Mouse (Mus musculus): ENCODE measurements around the gene Hdac4.
A peak's percentile ranks its signal among the peaks of the same experiment; 100 is the strongest.

Gene Hdac4

DNA sequence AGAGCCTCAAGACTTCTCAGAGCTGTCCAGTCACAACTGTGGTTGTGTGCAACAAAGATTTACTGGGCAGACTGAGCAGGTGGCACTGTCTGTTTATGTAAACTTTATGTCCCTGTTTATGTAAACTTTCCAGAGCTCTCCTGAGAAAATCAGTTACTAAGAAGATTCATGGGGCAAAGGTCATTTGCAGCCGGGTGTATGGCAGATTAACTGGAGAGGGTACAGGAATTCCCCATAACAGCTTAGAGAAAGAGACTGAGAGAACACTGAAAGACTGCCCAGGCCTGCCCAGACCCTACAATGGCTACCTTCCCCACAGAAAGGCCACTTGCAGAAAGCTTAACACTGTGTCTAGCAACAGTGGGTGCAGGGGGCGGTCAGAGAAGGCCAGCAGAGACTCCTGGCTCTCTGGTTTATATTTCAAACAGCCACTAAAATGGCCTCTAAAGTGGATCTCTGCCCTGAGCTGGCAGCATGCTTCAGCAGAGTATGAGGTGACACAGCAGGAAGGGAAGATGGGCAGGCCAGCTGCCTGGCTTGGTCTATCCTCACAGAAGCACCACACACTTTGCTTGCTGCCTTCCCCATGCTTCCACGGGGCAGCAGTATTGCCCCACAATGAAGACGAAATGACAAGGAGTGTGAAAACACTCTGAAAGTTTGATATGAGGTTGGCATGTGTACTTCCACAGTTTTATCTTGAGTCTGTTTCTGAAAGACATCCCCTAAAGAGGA, 179.4 kb downstream of the Hdac4 start:
- no peak for DNase-seq

DNA sequence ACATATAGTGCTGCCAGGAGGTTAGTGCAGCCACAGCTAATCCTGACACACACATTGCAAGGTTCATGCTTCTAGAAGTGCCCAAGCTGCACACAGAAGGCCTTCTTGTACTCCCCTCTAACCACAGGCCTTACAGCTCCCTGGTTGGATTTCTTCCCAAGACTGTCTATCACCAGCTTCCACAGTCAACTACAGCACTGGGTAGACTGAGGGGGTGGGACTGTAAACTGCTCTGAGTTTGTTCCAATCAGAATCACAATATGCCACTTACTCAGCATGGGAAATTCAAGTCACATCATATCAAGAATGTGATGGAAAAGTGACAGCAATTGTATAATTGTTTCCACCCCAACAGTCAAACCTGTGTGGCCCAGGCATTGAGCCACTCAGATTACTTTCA, 180.2 kb downstream of the Hdac4 start:
- DNase-seq, result no peak

DNA sequence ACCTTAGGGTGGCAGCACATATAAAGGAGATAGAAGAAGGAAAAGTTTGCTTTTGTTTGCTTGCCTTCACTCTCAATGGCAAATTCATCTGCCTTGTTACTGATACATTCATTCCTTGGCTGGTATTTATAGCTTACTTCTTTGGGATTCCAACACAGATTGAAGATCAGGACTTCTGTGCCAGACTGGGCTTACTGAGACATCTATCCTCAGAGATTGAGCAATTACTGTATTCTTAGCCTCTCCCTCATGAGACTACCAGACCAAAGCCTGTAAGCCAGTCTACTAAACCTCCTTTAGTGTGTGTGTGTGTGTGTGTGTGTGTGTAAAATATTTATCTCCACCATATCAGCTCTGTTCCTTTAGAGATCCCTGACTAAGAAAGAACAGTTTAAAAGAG, 181.0 kb downstream of the Hdac4 start:
- no peak for DNase-seq

DNA sequence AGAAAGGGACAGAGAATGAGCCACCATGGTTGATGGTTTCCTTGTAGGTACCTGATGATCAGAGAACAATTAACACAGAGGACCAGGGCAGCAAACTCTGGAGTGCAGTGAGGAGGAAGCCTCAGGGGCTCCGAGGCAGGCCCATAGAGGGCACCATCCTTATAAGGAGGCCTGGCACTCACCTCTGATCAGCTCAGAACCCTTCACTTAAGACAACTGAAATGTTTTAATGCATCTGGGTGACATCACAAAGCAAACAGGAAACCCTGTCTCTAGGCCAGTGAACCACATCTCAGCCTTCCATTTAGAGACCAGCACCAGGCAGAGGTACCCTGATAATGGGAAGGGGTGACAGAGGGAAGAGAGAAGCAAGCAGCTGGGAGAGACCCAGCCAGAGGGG, 188.8 kb downstream of the Hdac4 start:
- no peak for DNase-seq

DNA sequence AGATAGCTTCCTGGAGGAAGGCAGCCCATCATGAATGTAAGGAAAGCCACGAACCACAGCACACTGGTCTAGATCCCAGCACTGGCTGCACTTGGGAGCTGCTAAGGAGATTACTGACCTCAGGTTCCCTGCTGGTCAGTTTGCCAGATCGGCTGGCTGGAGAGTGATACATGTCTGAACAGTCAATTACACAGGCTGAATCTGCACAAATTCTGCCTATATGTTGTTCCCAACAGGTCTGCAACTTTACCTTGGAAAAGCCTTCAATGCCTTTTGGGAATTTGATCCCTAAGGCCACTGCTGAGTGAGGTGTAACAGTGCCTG, 189.9 kb downstream of the Hdac4 start:
- DNase-seq, result no peak

DNA sequence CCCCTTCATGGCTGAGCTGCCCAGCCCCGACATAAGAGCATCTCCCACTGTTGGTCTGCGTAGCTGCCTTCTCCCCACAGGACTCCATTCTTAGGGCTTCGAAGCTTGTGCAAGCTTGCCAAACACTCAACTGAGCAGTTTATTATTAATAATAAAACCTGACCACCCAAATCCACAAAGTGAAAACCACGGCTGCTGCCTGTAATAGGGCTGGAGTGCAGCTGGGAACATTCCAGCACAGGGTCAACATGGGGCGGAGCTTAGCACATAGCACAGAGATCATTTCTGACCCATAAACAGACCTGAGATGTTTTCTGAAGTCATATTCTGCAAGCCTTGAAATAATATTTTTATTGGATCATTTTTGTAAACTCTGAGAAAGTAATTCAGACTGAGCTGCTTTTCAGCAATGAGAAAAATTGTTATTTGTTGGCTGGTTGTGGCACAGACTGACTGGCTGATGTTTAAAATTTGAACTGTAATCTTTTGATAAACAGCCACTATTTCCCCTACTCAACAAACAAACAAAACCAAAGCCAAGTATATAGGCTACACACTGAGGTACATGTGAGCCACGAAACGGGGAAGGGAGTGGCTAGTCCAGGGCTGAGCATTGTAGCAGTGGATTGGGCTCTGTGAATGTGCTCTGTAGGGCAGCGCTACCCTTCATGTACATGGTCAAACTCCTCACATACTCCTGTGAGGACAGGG, 190.4 kb downstream of the Hdac4 start:
- DNase-seq, result no peak

DNA sequence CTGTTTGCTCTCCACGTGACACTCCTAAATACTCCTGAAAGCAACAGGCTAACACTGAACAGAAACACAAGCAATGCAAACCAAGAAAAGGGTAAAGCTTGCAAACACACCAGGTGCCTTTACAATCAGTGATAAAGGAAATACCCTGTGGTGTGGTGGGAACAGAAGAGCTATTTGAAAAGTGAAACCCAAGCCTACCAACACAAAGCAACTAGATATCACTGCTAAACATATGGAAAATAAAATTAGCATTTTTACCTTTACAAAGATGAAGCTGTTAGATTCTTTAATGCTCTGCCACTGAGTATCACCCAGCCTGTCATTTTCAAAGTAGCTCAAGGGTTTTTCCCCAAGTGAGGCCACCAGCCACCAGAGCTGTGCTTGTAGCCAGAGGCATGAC, 191.4 kb downstream of the Hdac4 start:
- DNase-seq, result no peak

DNA sequence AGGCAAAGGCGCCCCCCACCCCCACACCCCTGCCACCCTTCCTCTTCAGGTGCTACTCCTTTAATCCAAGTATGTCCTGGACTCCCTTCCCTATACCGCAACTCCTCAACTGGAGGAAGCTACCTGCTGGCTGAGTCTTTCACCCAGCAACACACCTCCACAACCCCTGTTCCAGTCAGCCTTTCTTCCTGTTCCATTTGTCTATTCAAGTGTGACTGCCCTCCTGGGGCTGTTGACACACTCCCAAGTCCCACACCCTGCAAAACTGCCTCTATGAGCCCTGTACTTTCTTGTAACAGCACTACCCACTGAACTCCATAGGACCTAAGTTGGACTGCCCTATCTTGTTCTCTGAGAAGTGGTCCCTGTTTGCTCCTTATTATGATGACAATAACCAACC, 195.3 kb downstream of the Hdac4 start:
- DNase-seq, result no peak

DNA sequence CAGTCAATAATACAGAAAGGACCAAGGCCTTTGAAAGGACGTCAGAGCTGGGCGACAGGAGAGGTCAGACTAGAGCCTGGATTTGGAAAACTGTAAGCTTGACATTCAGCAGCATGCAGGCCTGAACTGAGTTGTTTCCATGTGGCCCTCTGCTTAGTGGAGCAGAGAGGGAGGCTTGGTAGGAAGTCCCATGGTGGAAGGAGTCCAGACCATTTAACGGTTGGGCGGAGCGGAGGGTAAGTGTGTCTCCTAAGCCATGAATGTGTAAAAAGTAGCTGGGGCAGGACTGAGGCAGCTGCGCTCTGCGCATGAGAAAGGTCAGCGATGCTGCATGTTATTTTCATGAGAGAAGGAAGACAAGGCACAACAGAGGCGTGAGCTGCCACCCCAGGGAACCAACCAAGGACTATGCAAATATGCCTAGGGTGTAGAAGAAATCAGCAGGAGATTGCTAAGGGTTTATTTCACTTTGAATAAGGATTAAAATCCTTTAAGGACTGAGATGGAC, 201.8 kb downstream of the Hdac4 start:
- no peak for DNase-seq

DNA sequence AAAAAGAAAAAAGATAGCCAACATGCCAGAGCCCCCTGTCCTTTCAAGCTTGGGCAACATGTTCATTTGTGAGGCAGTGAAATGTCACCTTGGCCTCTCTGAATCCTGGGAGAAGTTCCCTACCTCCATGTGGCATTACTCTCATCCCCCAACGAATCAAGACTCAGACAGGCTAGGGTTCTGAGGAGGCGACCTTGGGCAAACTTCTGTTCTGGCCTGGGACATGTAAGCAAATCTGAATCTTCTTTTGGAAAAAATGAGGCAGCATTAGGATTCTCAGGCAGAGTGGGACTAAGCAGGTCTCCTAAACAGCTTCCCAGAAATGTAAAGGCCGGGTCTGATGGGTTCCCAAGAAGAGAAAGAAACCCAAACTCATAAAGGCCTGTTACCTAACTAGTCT, 202.8 kb downstream of the Hdac4 start:
- no peak for DNase-seq

DNA sequence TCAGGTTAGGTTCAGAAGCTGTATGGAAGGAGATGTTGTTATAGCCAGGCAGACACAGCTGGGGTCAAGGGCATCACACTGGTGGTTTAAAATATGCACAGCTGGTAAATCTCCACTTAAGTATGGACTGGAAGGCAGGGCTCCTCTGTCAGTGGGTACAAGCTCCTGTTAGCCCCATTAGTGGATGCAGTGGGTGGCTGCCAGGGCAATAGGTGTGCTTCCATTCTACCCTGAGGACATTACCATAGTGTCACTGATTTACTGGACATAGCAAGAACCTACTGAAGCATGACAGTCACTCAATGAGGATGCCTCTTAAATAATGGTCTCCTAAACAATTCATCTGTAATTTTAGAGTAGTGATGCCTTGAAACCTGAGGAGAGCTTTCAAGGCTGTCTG, 203.9 kb downstream of the Hdac4 start:
- no peak for DNase-seq

DNA sequence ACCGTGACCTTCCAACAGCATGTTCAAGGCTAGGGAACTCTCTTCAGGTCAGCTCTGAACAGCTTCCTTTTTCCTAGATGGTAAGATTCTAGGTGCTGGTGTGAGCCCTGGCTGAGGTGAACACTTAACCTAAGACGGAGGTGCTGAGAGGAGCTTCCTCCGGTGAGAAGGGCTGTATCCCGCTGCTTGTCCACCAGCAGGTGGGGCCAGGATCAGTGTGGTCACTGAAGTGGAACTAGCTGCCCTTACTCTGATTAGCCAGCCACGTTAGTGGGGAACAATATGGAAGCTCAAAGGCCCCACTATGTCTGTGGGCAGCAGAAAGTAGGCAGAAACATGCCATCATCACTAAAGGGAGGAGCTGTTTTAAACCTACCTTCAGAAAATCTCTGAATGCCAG, 204.6 kb downstream of the Hdac4 start:
- no peak for DNase-seq

DNA sequence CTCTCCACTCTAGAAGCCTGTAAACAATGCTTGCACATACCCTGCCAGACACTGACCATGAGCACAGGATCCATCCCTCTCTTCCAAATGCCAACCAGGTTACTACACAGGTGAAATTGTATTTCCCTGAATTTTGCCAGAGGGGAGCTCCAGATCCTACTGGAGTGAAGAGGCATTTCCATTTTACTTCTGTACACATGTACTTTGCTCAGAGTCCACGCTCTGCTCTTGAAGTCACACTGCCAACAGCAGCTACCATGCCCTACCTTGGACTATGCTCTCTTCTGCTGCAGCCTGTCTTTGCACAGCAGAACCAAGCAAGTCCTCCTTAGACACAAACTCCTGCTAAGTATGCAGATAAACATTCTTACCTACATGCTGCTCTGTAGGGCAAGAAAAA, 206.6 kb downstream of the Hdac4 start:
- no peak for DNase-seq

DNA sequence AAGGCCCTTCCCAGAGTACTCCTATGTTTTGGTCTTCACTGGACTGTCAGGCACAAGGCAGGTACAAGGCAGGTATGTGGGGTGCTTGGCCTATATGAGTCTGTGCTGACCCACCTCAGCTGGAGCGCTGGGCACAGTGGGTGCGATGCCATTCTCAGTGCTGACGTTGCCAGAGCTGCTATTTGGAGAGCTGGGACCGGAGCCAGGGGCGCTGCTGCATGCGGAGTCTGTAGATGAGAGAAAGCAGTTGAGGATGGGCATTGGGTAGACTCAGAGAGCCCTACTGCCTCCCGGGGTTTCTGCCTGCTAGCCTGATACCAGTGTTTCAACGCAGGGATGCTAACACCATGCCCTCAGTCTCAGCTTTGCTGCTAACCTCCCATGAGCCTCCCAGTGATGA, 208.1 kb downstream of the Hdac4 start:
- peak; percentile 94 for DNase-seq

DNA sequence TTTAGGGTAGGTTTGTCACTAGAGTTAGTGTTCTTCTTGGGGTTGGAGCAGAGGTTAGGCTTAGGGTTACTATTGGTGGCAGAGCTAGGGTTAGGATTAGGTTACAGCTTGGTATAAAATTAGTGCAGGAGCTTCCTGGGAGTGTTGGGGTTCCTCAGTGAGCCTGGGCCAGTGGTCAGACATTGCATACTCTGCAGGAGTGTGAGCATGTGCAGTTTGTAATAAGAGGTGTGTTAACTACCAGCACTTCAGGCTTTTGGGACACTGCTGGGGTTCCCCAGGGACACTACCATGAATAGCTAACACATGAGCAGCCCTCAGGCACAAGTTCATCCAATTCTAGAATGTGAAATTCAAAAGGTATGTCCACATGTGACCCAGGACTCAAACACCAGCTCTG, 209.7 kb downstream of the Hdac4 start:
- no peak for DNase-seq

DNA sequence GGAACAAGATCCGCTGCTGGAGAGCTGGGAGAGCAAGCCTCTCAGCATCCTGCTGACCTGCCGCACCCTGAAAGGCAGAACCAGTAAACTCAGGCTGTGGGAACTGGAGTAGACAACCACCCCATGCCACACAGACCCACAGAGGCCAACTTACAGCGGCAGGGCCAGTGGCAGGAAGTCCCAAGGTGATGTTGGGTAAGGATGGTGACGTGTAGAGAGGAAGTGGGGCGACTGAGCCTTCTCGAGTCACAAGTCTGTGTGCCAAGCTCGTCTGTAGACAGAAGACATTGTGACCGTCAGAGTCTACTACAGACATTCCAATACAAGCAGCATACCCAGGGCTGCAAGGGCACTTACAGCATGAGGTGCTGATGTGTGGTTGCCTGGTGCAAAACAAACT, 211.0 kb downstream of the Hdac4 start:
- no peak for DNase-seq

DNA sequence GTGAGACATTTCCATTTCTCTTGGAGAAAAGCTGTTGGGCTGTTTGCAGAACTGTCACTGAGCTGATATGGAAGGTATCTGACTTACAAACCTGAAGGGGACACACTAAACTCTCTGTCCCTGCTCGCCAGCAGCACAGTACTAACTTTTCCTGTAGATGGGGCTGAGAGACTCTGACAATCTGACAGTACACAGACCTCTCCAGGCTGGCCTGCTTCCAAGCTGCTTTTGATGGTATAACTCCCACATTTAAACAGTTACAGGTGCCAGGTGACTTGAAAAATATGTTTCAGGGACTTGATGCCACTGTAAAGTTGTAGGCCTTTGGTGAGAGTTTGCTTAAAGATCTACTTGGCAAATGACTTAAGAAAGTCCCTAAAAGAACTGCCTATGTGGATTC, 214.1 kb downstream of the Hdac4 start:
- DNase-seq, result no peak

DNA sequence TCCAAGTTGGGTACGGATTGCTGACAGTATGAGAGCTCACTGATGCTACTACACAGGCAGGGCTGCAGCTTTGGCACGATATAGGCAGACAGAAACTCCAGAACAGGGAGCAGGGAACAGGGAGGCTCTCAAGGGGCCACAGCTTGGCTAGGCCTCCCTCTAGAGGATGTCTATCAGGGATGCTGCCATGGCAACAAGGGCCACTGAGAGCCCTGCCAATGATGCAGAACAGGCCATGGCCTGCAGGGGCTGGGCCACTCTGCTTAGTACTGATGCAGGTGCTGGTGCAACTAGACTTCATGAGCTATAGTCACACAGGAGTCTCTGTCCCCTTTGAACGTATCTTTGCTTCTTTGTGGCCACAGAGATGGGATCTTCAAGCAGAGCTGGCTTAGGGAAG, 217.1 kb downstream of the Hdac4 start:
- peak; percentile 96 for DNase-seq

DNA sequence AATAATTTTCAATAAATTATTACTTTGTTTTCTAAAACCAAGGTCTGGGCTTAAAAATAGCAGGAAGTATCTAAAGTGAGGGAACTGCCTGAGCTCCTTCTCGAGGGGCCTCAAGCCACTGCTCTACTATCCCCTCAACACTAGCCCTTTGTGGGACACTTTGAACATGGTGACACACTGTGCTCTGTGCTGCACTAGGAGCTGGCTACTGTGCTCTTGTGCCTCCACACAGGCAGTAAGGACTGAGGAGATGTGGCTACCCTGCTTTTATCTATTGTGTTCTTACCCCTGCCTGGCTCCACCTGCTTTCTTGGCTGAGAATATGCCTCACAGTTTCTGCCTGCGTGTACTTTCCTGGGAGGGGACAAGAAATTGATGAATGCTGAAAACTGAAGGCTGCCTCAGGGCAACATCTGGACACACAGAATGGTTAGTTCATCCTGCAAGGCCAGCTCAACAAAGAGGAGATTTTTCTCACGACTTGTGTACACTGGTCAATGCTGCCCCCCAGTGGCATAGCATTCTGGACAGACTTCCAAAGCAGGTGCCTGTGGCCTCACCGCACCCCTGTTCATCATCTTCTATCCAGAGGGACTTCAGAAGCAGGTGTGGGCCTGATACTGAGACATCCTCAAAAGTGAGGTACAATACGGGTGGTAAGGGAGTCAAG, 226.7 kb downstream of the Hdac4 start:
- DNase-seq, result no peak

DNA sequence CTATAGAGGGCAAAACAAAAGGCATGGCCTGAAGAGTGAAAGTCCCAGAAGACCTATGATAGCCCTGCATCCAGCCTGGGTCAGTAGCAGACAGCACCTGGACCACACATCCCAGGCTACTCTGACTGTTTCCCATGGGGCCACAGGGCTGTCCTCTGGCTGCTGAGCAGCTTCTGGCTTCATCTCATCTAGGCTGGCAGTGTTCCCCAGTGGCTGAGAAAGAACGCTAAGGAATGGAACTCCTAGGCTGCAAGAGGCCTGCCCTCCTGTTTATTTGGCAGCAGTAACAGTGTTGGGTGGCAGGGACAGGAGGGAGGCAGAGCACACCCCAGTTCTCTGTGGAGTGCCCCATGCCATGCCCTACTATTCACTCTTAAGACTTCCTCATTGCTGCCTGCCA, 228.5 kb downstream of the Hdac4 start:
- DNase-seq, result peak; percentile 94

DNA sequence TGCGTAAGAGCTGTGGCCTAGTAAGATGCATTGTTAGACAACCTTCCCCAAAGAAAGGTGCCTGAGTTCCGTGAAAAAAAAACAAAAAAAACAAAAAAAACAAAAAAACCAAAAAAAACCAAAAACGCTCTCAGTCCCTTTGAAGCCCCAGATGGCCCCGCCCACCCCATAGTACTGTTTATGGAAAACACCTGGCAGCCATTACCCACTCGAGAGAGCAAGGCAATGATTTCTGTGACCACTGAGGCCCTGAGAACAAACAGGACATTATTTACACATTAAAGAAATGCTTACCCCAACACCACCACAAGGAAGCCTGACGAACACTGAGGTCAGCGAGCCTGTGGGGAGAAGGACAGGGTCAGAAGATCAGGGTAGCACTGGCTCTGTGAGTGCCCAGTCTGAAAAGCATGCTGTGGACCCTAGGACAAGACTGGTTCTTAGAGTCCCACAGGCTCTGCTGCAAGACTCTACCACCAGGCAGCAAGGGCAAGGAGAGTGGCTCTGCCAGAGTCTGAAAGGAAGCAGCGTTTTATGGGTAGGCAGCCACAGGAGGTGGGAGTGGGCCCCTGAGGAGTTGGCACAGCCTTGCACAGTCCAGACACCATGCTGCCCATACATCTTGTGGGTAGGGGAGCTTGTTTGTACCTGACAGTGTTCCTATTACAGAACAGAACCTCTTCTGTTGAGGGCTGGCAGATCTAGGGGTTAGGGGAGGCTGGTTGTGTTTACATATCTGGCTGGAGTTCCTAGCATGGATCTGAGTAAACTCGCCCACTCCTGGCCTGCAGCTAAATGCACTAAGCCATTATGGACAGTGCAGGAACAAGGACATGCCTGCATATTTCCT, 230.8 kb downstream of the Hdac4 start:
- DNase-seq, result no peak

DNA sequence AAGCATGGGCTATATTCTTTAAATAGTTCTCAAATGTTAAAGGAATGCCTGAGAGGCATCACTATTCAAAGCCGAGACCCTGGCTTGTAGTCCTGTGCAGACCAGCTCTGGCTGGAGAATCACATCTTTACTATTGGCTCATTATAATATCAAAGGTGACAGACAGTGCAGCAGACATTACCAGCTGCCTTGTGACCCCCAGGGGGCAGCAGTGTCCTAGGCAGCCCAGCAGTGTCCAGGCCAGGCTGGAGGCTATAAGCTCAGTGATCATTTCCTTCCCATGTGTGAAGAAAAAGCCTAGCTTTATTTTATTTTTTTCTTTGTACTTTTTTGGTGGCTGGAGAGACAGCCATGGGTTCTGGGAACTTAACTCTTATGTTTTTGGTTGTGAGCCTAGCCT, 233.2 kb downstream of the Hdac4 start:
- DNase-seq, result no peak

DNA sequence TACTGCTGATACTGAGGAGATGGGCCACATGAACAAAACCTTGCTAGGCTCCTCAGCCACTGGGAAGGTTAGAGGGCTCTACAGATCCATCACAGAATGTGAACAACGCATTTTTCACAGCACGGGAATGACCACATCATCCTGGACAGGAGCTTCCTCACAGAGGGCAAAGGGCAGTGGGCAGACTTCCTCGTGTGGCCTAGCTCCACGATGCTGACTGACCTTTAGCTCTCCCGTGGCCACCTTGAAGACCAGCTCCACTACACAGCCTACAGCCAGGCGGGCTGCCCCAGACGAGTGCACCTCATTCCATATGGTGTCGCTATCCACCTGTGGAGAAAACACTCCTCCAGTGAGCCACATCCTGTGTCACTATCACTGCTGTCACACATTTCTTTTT, 234.3 kb downstream of the Hdac4 start:
- no peak for DNase-seq
